8 mouse cellular contexts compared by ENCODE assay signal in genomic region chr15:79891436-79892212, GRCm38 (mm10). TPM values are rescaled to one million over a fixed set of nuclear protein-coding genes. Genes with fewer than 3 reads are reported as not detected.
DNase-seq lines count a peak whose midpoint lies in the region; ATAC-seq and TF ChIP-seq lines count a peak whose summit lies in the region.

TSS of gene Apobec3 (plus strand) at chr15:79891659.

- H3K9me3 ChIP-seq in CH12.LX (replicated peaks; ENCODE audit: low read length) = peaks cover 54% of the 10 kb centered on the region
- no peaks in the 10 kb centered on the region for H3K9me3 ChIP-seq in embryonic facial prominence, embryonic 12.5 days
- no peaks in the 10 kb centered on the region for H3K9me3 ChIP-seq in heart, embryonic 10.5 days
- no peaks in the 10 kb centered on the region for H3K9me3 ChIP-seq in lung, postnatal 0 days (ENCODE audit: low read length)

- dilution Hi-C loops in CH12.LX (cut with MboI; ENCODE audit: extremely low pct_ligation_motif_present, extremely low pct_unique_long_range_greater_than_20kb, low sequenced_read_pairs) = no loop called here

- H3K4me1 ChIP-seq in CH12.LX (ENCODE audit: control insufficient read depth in 1 of 2, insufficient read depth in 2 of 2) = peaks cover 0 to 10% of the 10 kb centered on the region in 2 experiments; a peak in 1 of 4 replicates
- peaks cover 10% of the 10 kb centered on the region for H3K4me1 ChIP-seq in embryonic facial prominence, embryonic 12.5 days
- H3K4me1 ChIP-seq in heart, embryonic 10.5 days = peaks cover 20% of the 10 kb centered on the region
- peaks cover 8% of the 10 kb centered on the region; the same call in 1 of the 2 replicates for H3K4me1 ChIP-seq in lung, postnatal 0 days (ENCODE audit: insufficient read depth, low read depth, low read length)

- H3K27ac ChIP-seq in CH12.LX (ENCODE audit: insufficient read depth, low read depth) = no peak within 1 kb of the TSS
- H3K27ac ChIP-seq in embryonic facial prominence, embryonic 12.5 days = no peak within 1 kb of the TSS
- H3K27ac ChIP-seq in heart, embryonic 10.5 days = peak within 1 kb of the TSS; percentile 75
- peak within 1 kb of the TSS; percentile 86 for H3K27ac ChIP-seq in lung, postnatal 0 days (ENCODE audit: low read length)

- no peak for ATAC-seq in embryonic facial prominence, embryonic 12.5 days (ENCODE audit: insufficient number of reproducible peaks, insufficient read depth, low FRiP score, low TSS enrichment)
- ATAC-seq in lung, postnatal 0 days = peak; percentile 77

- in situ Hi-C loops in CH12.LX (cut with MboI; ENCODE audit: low pct_ligation_motif_present, low pct_unique_long_range_greater_than_20kb, low sequenced_read_pairs) = no loop called here

- H3K9ac ChIP-seq in CH12.LX (ENCODE audit: insufficient read depth, low read depth) = no peak within 1 kb of the TSS
- H3K9ac ChIP-seq in embryonic facial prominence, embryonic 12.5 days = peak within 1 kb of the TSS; percentile 51
- peak within 1 kb of the TSS; percentile 55 for H3K9ac ChIP-seq in lung, postnatal 0 days (replicated peaks; ENCODE audit: low read depth)

- no peaks in the 10 kb centered on the region for H3K27me3 ChIP-seq in CH12.LX (replicated peaks)
- H3K27me3 ChIP-seq in embryonic facial prominence, embryonic 12.5 days = peaks cover 18% of the 10 kb centered on the region
- H3K27me3 ChIP-seq in heart, embryonic 10.5 days (ENCODE audit: insufficient read depth, poor library complexity, severe bottlenecking) = peaks cover 25% of the 10 kb centered on the region
- H3K27me3 ChIP-seq in lung, postnatal 0 days (replicated peaks; ENCODE audit: insufficient read depth, low read length) = no peaks in the 10 kb centered on the region

- TF ChIP-seq CTCF in CH12.LX (conservative IDR thresholded peaks at IDR 0.05 in 1 of 2, IDR thresholded peaks at IDR 0.05 in 1 of 2; ENCODE audit: low read depth in 2 of 2, low read length in 2 of 2) = no peak
- TF ChIP-seq CTCF in lung, postnatal 0 days (IDR thresholded peaks at IDR 0.05) = peak; percentile 89

- TF ChIP-seq POLR2A in CH12.LX (IDR thresholded peaks at IDR 0.05; ENCODE audit: low read depth, low read length) = no peak

- no peaks in the 10 kb centered on the region for H3K36me3 ChIP-seq in CH12.LX (replicated peaks in 1 of 2; ENCODE audit: control insufficient read depth in 1 of 2, insufficient read depth in 1 of 2, low read length in 1 of 2)
- H3K36me3 ChIP-seq in embryonic facial prominence, embryonic 12.5 days = no peaks in the 10 kb centered on the region
- 0 out of 2 replicates have a peak, but pooled peaks cover 4% of the 10 kb centered on the region for H3K36me3 ChIP-seq in heart, embryonic 10.5 days
- H3K36me3 ChIP-seq in lung, postnatal 0 days (ENCODE audit: insufficient read depth, low read length) = no peaks in the 10 kb centered on the region

- TF ChIP-seq RAD21 in CH12.LX (IDR thresholded peaks at IDR 0.05; ENCODE audit: low read depth, low read length) = no peak

- TF ChIP-seq EP300 in CH12.LX (IDR thresholded peaks at IDR 0.05; ENCODE audit: low read length) = no peak
- no peak for TF ChIP-seq EP300 in lung, postnatal 0 days (IDR thresholded peaks at IDR 0.05)

- peak within 1 kb of the TSS in 1 of 3 experiments; percentile 2 for H3K4me3 ChIP-seq in CH12.LX (replicated peaks in 1 of 3; ENCODE audit: low read depth in 2 of 3, low read length in 2 of 3, poor library complexity in 1 of 3)
- H3K4me3 ChIP-seq in embryonic facial prominence, embryonic 12.5 days = peak within 1 kb of the TSS; percentile 38
- peak within 1 kb of the TSS; percentile 61 for H3K4me3 ChIP-seq in heart, embryonic 10.5 days
- H3K4me3 ChIP-seq in lung, postnatal 0 days (ENCODE audit: low read depth, low read length) = peak within 1 kb of the TSS; percentile 60

- 2% methylated on average over 20 of the region's 20 CpGs for WGBS in embryonic facial prominence, embryonic 12.5 days
- 2% methylated on average over 20 of the region's 20 CpGs for WGBS in heart, embryonic 10.5 days
- 3% methylated on average over 20 of the region's 20 CpGs for WGBS in lung, postnatal 0 days

- H3K79me2 ChIP-seq in CH12.LX (replicated peaks; ENCODE audit: control insufficient read depth, extremely low read depth, insufficient read depth, poor library complexity, severe bottlenecking) = no peaks in the 10 kb centered on the region

- H3K4me2 ChIP-seq in CH12.LX (ENCODE audit: insufficient read depth, low read depth, poor library complexity, severe bottlenecking) = no peak within 1 kb of the TSS
- peak within 1 kb of the TSS; percentile 53 for H3K4me2 ChIP-seq in embryonic facial prominence, embryonic 12.5 days (replicated peaks)
- H3K4me2 ChIP-seq in lung, postnatal 0 days (replicated peaks; ENCODE audit: low read depth, low read length) = peak within 1 kb of the TSS; percentile 77

- no peak for DNase-seq in CH12.LX (ENCODE audit: extremely low read depth)
- peak; percentile 90 for DNase-seq in adrenal gland, postnatal 14 days
- peak; percentile 79 for DNase-seq in heart, embryonic 10.5 days (ENCODE audit: low spot score)
- peak; percentile 62 for DNase-seq in kidney, adult 9 months
- DNase-seq in lung, postnatal 0 days (ENCODE audit: low spot score) = peak; percentile 90
- DNase-seq in ovary, postnatal 10 days (ENCODE audit: low spot score) = peak; percentile 31
- peak; percentile 80 for DNase-seq in urinary bladder, postnatal 25 days (ENCODE audit: low spot score)

TF ChIP-seq in CH12.LX, 34 proteins besides CTCF, POLR2A, EP300 and RAD21:
- no peak for TF ChIP-seq MYC (IDR thresholded peaks at IDR 0.05; ENCODE audit: low read depth, low read length)
- TF ChIP-seq GABPA (IDR thresholded peaks at IDR 0.05; ENCODE audit: insufficient replicate concordance, low read depth, low read length) = no peak
- no peak for TF ChIP-seq BHLHE40 (IDR thresholded peaks at IDR 0.05; ENCODE audit: low read depth, low read length)
- no peak for TF ChIP-seq ETS1 (conservative IDR thresholded peaks at IDR 0.05; ENCODE audit: low read depth, low read length)
TF ChIP-seq in CH12.LX: peak in this region for 0.

RNA-seq across cellular contexts. Expression of gene Apobec3, which starts in this region (rescaled TPM):
- total RNA-seq in CH12.LX (2012; rRNA removed) (3.9 and 4.7 TPM in 2 replicates), CH12.LX (2014; rRNA removed) (8.7 and 10.4 TPM in 2 replicates)
- 94.3 and 98.5 TPM in 2 replicates for polyA plus RNA-seq in CH12.LX (2012; ENCODE audit: insufficient read length, low read depth)
- 19.8 and 38.2 TPM in 2 replicates for total RNA-seq in adrenal gland, postnatal 14 days (2021)
- polyA plus RNA-seq in embryonic facial prominence, embryonic 12.5 days (2016; fragmentation: Nextera tagmentation; extraction: Ambion mirVana) = 8.4 and 10.0 TPM in 2 replicates
- polyA plus RNA-seq in heart, embryonic 10.5 days (2016; fragmentation: Nextera tagmentation; extraction: Ambion mirVana) = 9.5 and 10.2 TPM in 2 replicates
- polyA plus RNA-seq in lung, postnatal 0 days (2015; fragmentation: Nextera tagmentation; extraction: Ambion mirVana) = 24.8 and 29.5 TPM in 2 replicates

Comparison
In these comparisons a context has a peak if more than half of its experiments do, and no peak if none do; other contexts are left out.
1. H3K27ac ChIP-seq: peak in heart, embryonic 10.5 days (single experiment) and lung, postnatal 0 days (single experiment); none in CH12.LX (single experiment) and embryonic facial prominence, embryonic 12.5 days (single experiment).